Mouse (Mus musculus) gastrocnemius, postnatal 25 days (tissue): ENCODE measurements around the gene Foxd1. TPM values are rescaled to one million over a fixed set of nuclear protein-coding genes. Genes with fewer than 3 reads are reported as not detected.

ENCODE experiments used
- DNase-seq: peaks from one replicate; pipeline ENCODE4 v3.0.0; 2022
- long read RNA-seq, 2 experiments: library from polyadenylated mRNA; stranded (forward); transcript quantifications; one replicate each; pipeline ENCODE4 v2.0.0; 2021
- total RNA-seq, 2 experiments: library from RNA; stranded (reverse); gene quantifications; 1 replicate in 1 of 2; 2 replicates in 1 of 2; pipeline ENCODE4 v1.2.3; 2021

The Foxd1 gene
- under 1 TPM in 1 of 2 experiments, not detected in 1; 0.08 TPM for total RNA-seq
- long read RNA-seq, experiment 1, result 0 reads
- long read RNA-seq, experiment 2, result 0 reads

DNA sequence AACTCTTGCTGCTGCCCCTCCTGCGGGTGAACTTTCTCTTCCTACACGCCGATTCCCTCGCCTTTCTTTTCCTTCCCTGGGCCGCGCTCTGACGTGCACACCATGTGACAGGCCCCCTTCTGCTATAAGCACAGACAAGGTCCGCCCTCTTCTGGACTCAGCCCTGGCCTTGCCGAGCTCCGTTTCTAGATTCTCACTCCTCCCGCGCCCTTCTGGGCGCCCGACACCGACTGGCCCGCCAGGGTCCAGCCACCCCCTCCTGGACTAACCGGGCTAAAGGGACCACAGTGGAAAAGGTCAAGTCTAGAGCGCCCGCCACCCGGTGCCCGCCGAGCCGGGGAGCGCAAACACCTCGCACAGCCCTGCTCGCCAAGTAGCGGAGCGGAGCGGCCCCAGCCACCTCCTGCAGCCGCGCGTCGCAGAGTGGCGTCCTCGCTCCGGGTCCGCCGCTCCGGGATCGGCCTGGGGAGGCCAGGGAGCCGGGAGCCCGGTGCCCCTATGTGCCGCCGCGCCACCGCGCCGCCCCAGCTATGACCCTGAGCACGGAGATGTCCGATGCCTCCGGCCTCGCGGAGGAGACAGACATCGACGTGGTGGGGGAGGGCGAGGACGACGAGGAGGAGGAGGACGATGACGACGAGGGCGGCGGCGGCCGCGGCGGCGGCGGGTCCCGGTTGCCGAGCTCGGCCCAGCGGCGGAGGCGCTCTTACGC lies at the start of gene Foxd1:
Foxd1 (plus strand) TSS at position 153 of the 712 bp plus-strand sequence.
- DNase-seq, result peak; percentile 18

DNA sequence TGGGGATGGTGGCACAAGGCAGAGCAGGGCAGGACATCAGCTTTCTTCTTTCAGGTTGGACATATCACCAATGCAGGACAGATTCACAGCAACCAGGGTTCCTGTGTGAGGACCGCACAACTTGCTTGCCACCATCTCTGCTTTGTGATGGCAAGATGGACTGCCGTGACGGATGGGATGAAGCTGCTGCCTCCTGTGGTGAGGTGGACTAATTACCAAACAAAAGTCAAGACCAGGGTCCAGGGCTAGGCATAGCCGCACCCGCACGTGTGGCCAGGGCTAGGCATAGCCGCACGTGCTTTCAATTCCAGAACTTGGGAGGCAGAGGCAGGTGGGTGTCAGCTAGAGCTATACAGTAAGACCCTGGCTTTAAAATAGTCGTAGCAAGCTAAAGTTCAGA lies 48.8 kb upstream of the Foxd1 start:
- DNase-seq, result no peak

DNA sequence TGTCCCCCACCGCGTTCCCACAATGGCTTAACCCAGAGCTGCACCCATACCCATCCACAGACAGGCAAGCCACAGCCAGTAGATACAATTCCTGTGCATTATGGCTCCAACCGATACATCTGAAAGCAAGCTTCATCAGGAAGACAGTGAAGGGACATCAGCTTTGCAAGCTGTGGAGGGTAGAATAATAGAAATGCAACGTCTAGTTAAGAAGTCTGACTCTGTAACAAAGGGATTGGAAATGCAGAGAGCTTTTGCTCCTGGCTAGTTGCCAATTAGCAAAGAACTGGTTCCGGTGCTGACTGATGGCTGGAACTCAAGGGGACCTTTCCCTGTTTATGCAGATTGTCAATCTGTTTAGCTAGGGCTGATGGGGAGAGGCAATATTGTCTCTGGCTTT lies 47.6 kb upstream of the Foxd1 start:
- no peak for DNase-seq

DNA sequence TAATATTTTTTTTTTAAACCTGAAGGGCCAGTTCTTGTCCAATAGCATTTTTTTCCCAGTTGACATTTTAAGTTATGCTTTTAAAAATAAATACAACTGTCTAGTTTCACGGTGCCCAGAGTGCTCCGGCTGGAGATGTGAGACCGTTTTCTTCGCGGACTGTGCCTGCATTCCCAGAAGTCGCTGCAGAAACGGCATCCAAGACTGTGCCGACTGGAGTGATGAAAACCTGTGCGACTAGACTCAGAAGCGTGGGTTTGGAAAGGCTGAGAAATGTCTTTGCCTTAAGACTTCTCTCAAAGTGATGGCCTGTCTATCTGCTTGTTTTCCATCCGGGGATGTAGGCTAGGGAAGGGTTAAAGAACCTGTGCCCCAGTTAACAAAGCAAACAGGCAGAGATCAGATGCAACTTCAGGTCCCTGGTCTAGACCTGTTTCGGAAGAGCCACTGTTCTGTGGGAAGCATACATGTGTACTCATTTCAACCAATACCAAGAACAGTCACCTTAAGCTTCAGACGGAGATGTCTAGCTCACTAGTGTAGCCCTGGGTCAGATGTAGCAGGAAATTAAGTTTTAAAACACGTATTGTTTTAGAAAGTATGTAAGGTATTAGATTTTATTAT lies 47.1 kb upstream of the Foxd1 start:
- no peak for DNase-seq

DNA sequence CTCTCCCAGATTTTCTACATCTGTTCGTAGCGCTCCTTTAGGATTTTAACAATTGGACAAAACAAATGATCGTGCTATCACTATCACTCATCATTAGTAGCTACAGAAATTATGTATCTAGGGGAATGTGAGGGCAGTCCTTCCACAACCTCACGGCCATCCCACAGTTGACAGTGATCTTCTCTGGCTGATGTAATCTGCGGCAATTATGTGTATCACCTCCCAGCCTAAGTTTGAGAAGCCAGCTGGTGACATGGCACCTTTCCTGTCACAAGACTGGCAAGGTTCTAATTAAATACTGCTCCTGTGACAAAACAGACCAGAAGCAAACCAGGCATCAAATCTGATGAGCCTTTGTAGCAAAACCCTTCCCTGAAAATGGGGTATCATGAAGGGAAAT lies 46.0 kb upstream of the Foxd1 start:
- no peak for DNase-seq

DNA sequence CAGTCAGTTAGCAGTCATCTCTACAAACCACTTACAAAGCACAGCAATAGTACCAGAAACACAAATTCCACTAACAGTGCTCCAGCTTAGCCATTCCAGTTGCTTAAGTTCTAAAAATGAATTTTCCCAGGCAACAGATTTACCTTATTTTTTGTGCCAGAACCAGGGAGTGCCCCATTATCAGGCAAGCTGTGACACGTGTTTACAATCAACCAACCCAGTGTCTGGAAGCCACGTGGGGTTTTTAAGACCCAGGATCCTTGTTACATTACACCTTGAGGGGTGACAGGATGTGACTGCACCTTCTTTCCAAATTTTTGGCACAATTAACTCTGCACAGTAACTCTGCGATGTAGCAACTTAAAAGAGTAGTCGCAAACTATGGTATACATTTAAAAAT lies 45.3 kb upstream of the Foxd1 start:
- no peak for DNase-seq

DNA sequence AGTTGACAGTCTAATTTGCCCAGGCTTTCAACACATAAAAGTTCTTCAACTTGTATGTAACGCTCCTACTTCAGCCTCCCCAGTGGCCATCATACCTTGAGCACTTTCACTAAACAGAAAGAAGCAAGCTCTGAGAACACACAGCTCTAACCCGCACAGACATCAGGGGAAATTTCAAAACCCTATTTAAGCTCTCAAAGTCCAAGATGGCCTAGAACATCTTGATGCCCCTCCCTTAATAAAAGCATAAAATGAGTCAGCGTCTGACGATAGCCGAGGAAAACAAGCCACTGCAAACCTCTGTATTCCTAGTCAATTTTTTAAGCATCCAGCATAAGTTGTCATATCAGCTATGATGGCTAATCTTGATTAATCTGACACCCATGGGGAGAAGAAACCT lies 42.4 kb upstream of the Foxd1 start:
- no peak for DNase-seq

DNA sequence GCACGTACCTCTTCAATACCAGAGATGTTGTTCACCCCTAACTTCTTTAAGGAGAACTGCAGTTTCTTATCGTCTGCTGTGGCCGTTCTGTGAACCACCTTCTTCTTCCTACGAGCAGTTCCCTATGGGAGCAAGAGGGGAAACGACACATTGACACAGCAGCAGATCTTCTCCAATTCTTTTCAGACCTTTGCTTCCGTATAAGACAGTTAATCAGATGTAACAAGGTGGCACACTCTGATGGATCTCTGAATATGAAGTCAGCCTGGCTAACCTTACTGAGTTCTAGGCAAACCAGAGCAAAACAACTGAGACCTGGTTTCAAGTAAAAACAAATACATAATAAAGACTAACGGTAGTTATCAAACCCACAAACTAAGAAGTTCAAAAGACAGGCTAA lies 40.4 kb upstream of the Foxd1 start:
- DNase-seq, result no peak

DNA sequence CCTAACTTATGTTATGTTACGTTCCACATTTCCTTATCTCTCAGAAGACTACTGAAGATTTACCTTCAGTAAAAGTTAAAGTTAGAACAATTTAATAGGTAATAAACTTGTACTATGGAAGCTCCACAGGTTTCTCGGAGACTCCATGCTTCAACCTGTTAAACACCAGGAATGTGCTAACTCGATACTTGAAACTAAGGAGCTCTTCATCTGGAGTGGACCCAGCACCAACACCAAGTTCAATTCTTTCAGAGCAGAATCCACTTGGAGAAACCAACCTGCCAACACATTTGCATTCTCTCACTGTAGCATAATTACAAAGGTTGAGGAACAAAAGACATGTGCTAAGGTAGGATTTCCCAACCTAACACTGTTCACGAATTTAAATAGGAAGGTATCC lies 38.9 kb upstream of the Foxd1 start:
- no peak for DNase-seq

DNA sequence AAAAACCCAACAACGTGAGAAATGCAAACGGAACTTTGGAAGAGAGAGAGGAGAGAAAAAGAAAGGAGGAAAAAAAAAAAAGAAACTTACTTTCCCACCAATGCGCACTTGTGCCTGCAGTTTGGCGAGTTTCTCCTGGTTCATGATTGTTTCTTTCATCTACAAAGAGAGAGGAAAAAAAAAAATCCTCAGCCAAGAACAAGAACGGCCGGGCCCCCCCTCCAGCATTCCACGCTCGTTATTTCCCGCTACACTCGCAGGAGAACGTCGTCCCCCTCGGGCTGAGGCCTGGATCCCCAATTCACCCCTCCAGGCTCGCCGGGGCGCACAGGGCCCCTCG lies 37.9 kb upstream of the Foxd1 start:
- no peak for DNase-seq

DNA sequence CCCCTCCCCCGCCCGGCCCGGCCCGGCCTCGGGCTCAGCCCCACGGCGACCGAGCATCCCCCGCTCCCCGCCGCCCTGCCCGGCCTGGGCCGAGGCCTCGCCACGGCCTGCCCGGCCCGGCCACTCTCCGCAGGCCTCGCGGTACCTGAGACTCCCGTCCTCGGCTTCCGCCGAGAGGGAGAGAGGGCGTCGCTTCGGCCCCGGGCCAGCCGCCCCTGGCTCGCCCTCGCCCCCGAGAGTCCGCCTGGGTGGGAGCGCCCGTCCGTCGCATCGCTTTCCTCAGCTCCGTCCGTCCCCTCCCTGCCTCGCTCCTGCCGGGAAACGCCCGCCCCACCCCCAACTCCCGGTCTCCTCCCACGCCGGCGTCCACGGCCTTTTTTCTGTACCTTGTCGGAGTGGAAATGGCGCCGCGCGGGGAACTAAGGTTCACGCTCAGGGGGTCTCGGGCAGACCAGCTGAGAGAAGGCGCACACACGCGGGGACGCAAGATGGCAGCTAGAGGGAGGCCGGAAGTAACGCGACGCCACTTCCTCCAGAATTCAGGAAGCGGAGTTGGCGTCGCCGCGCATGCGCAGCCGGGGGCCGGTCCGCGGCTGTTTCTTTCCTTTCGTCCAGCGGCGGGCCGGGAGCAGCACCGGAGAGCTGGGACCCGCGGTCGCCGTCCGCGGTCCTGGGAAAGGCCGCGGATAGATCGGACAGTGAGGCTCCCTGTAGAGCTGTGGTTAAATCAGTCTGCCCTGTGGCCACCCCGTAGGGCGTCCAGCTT lies 37.4 kb upstream of the Foxd1 start, which contains the start of gene Btf3:
Btf3 (minus strand) TSS at position 527 of the 766 bp plus-strand sequence.
- peak; percentile 91 for DNase-seq

DNA sequence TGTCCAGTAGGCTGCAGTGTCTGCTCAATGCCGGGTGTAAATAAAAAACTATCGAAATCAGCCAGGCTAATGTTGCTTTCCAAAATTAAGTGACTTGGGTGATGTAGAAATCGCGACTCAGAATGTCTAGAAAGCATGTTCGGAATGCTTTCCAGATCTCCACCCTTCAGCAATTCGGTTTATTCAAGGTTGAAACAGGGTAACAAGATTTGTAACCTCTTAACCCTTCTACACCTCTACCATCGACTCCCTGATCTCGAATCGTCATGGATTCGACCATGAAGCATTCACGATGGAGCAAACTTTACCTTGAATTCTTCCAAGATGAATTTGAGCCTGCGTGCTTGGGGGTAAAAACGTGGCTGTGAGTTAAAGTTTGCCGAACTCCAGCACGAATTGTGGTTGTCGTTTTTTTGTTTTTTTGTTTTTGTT lies 36.8 kb upstream of the Foxd1 start:
- DNase-seq, result no peak

DNA sequence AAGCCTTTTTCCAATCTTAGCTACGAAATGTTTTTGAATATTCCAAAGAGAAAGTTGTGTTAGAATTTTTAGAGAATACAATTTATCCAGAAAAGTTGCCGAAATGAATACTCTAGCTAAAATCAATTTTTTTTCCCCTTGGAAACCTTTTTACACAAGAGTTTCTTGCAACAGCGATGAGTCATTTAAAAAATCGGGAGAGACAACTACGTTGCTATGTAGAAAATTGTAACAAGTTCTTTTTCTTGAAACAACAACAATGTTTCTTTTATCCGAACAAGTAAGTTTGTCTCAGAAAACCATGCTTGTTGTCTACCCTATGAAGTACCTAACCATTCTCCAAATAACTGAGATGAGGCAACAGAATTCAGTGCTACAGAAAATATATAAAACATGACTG lies 36.1 kb upstream of the Foxd1 start:
- no peak for DNase-seq

DNA sequence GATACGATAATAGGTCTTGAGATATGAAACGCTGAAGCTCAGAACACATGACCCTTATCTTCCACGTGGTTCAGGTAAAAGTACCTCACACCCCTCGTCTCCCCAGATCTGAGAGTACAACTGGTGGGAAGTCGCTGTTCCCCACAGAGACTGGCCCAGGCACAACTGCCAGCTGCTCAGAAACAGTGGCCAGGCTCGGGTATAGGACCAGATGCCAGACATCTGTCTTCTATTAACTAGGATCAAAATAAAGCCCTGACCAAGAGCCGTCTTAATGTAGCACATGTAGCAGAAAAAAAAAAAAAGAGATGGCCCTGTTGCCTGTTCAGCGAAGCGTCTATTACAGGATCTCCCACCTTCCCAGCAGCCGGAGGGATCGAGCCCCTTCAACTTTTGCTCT lies 29.0 kb upstream of the Foxd1 start:
- DNase-seq, result no peak

DNA sequence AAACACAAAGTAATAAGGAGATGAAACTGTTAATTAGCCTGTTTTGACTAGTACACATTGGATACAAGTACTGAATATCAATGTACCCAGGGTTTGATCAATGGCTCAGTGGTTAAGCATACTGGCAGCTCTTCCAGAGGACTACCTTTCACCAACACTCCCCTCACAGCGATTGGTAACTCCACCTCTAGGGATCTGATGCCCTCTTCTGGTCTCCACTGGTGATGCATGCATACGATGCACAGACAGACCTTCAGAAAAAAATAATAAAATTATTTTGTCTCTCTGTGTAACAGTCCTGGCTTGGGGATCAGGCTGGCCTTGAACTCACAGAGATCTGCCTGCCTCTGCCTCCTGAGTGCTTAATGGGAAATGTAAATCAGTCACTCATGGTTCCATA lies 21.9 kb upstream of the Foxd1 start:
- DNase-seq, result no peak

DNA sequence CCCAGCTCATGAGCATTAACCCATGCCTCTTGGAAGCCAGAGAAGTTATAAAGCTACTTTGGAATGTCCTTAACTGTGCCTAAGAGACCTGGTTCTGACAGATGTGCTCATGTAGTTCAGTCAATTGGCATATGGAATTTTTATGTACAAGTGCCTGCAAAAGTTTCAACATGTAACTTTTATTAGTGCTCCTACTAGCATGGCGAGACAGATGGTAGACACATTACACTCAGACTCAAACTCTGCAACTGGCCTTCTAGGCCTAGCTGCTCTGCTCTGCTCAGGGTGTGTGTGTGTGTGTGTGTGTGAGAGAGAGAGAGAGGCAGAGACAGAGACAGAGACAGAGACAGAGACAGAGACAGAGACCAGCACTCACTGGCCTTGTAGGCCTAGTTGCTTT lies 17.8 kb upstream of the Foxd1 start:
- DNase-seq, result no peak

DNA sequence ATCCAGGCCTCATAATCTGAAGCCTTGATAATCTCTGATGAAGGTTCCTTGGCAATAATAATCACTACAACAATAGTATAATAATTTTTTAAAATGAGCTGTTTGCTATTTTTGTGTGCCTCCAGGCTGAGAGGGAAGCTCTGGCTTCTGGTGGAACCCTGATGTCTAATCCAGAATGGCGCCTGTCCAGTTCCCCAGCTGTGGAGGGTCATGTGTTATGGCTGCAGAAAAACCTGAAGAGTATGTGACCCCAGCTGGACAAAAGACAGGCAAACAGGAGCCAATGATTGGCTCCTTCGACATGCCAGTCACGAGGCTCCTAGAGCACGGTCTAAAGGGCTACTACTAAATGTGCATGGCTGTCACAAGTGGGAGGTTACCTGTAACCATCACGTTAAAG lies 13.5 kb upstream of the Foxd1 start:
- no peak for DNase-seq

DNA sequence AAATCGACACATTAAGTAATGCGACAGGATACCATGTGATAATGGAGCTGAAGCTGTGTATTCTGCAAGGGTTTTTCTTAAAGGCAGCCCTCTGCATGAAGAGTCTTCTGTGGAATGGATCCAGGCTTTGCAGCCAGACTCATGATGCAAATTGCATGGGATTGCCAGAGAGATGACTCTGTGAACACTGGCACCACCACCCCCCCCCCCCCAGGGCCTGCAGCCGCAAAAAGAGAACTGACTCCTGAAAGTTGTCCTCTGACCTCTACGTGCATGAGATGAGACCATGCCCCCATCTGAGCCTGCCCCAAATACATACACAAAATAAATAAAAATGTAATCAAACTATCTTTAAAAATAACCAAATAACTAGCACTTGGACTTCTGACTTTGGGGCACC lies 4.6 kb upstream of the Foxd1 start:
- no peak for DNase-seq

DNA sequence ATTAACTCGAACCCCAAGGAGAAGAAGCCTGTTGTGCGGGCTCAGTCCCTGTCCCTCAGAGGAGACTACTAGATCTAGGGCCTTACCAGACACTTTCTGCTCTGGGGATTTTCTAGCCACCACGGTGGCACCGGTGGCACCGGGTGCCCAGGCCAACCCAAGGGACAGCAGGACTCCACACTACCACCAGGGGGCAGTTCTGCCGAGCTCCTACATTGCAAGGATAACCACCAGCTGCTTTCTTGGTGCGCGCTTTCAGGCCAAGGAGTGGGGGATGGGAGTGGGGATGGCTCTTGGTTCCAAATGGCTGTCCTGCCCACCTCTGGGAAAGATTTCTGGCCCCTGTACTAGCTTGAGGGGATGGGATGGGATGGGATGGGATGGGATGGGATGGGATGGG lies 2.5 kb upstream of the Foxd1 start:
- DNase-seq, result no peak

DNA sequence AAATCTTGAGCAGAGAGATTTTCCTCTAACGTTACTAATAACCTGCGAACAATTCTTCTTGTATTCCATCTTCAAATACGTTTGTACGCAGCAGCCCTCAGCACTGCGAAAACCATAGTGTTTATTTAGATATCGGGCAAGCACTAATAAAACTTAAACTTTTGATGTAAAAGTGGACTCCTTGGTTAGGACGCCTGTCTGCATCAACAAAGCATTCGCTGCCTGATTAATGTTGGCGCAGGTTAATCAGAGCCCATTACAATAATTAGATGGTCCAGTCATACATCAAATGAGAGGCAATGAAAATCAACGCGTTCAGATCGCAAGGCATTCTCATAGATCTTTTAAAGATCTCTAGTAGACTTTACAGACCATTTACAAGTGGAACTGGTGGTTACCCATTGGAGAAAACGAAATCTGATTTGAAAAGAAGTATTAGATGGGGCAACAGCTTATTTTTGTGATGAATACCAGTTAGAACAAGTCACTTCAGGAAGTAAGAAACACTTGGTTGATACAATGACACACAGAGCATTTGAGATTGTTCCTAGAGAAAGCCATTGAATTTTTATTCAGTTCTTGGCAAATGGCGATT lies 1.6 kb upstream of the Foxd1 start:
- no peak for DNase-seq

DNA sequence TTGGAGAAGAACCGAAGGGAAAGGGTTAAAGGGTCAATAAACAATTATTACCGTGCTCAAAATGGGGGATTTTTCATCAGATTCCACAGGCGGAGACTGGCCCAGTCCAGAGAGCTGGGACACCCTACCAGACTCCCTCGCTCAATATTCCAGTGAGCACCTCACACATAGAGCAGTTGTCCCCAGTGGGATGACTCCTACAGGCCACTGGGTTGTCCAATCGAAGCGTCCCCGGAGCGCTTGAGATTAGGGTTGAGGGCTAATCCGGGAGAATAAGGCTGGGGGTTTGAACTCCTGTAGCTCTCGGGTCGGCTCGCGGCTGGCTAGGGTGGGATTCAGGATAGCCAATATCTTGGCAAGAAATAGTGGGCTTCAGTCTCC lies 343 bp upstream of the Foxd1 start:
- DNase-seq, result no peak

DNA sequence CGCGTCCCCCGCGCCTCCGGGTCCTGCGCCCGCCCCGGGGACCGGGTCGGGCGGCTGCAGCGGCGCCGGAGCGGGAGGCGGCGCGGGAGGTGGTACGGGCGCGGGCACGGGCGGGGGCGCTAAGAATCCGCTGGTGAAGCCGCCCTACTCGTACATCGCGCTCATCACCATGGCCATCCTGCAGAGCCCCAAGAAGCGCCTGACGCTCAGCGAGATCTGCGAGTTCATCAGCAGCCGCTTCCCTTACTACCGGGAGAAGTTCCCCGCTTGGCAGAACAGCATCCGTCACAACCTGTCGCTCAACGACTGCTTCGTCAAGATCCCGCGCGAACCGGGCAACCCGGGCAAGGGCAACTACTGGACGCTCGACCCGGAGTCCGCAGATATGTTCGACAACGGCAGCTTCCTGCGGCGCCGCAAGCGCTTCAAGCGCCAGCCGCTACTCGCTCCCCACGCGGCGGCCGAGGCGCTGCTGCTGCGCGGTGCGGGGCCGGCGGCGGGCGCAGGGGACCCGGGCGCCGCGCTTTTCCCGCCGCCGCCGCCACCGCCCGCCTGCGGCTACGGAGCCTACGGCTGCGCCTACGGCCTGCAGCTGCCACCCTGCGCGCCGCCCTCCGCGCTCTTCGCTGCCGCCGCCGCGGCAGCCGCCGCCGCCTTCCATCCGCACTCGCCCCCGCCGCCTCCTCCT lies 973 bp downstream of the Foxd1 start:
- DNase-seq, result no peak
